Mouse (Mus musculus) cerebellum, adult 9-10 months (tissue): Measurements from ENCODE around the gene Prr27.
A peak's percentile ranks its signal among the peaks of the same experiment; 100 is the strongest.

Experiments
- DNase-seq: peaks from one replicate; pipeline ENCODE4 v3.0.0; 2022

The Prr27 gene

GRCm38 (mm10) chr5:87825386-87825785 is at the start of gene Prr27:
Prr27 (plus strand) TSS chr5:87825686.
- DNase-seq, result no peak

DNA sequence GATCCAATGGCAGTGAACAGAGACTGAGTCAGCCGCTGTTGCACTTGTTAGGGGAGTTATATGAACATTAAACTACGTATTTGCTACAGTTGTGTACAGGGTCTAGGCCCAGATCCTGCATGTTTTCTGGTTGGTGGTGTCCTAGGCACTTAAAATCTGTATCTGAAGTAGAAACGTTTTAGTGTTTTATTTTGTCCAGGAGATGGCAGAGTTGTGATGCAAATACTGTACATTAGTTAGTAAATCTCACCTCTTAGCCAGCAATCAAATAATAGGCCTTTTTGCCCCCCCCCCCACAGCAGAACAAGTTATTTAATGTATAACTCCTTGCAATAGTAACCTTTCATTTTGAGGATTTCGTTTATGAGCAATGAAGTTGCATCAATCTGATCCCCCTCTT is 42.8 kb upstream of the Prr27 start:
- DNase-seq, result no peak

- no peak for DNase-seq
These were observed 17.7 kb upstream of the Prr27 start, which contains the start of gene Csn1s2b for GRCm38 (mm10) chr5:87807782-87808181. Csn1s2b (plus strand) TSS chr5:87808082.

- no peak for DNase-seq
These were observed 16.2 kb upstream of the Prr27 start for GRCm38 (mm10) chr5:87809253-87809652.

DNA sequence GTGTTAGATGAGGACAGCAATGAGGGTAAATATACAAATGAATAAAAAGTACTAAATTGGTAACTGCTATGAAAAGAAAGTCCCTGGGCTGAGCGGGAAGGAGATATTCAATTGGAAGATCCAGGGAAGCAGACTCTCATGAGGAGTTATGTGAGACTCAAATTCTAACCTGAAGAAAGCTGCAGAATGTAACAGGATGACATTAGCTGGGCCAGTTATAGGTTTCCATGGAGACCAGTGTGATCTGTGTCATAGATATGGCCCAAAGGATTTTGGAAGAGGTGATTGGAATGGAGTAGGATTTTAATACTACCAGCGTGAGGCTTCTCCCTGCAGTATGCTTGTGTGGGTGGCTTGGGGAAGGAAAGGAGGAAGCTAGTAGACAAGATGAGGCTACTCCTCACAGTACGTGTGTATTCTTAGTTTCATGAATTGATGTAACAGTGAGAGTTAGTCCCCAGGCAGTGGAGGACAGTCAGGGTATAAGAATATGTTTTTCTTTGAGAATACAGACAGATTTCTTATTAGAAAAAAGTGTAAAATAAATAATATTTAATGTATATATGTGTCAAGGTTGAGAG is 29.7 kb downstream of the Prr27 start:
- DNase-seq, result no peak

DNA sequence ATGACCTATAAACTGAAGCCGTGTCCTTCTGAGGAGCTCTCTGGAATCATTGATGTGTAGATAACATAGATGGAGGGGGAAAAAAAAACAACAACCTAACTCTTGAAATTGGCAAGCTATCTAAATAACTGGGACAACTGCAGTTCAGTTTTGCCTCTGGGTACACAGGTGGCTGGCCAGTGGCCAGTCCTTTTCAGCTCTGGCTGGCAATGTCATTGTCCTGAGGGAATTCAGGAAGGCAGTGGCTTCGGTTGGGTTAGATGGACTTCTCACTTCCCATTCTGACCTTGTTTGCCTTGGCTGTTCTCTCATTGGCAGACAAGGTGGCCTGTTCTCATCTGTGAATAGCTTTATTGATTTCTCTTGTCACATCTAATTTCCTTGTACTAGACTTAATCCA is 44.6 kb downstream of the Prr27 start:
- peak; percentile 30 for DNase-seq

GRCm38 (mm10) chr5:87871423-87871822 is 45.9 kb downstream of the Prr27 start:
- DNase-seq, result no peak

GRCm38 (mm10) chr5:87884729-87885128 is 59.2 kb downstream of the Prr27 start, which contains the start of gene Odam:
Odam (plus strand) TSS chr5:87885029.
- no peak for DNase-seq
